ENCODE assay signal across 8 mouse cellular contexts in genomic region chr1:135544504-135545146, GRCm38 (mm10).
A peak's percentile ranks its signal among the peaks of the same experiment; 100 is the strongest.
DNase-seq lines count a peak whose midpoint lies in the region; ATAC-seq and TF ChIP-seq lines count a peak whose summit lies in the region.

No protein-coding gene starts in this region.

- no peak overlapping the region for H3K4me3 ChIP-seq in MEL (ENCODE audit: control insufficient read depth in 1 of 2, insufficient read depth in 1 of 2, low read depth in 2 of 2, low read length in 2 of 2)
- no peak overlapping the region for H3K4me3 ChIP-seq in forebrain, embryonic 13.5 days

- no peak for TF ChIP-seq POLR2A in MEL (IDR thresholded peaks at IDR 0.05; ENCODE audit: control insufficient read depth in 1 of 2, insufficient read depth in 1 of 2, low read depth in 1 of 2, low read length in 2 of 2, poor library complexity in 1 of 2)

- peak; percentile 57 to 90 (median 72) for TF ChIP-seq CTCF in MEL (IDR thresholded peaks at IDR 0.05 in 2 of 3, conservative IDR thresholded peaks at IDR 0.05 in 1 of 3; ENCODE audit: control insufficient read depth in 1 of 3, insufficient read depth in 1 of 3, low read depth in 2 of 3, low read length in 3 of 3, poor library complexity in 1 of 3, severe bottlenecking in 1 of 3)

- H3K4me1 ChIP-seq in MEL (ENCODE audit: control insufficient read depth in 1 of 2, insufficient read depth in 2 of 2, low read length in 2 of 2) = no peaks in the 10 kb centered on the region
- peaks cover 34% of the 10 kb centered on the region for H3K4me1 ChIP-seq in forebrain, embryonic 13.5 days

- H3K4me2 ChIP-seq in forebrain, embryonic 13.5 days = no peak overlapping the region

- intact Hi-C loops in heart, postnatal 36 days (cut with DNase I) = loop anchor here (1.0 to 5.0 kb wide), 4 partner anchors 73 to 372 kb away; no protein-coding TSS in a partner anchor

- TF ChIP-seq EP300 in MEL (IDR thresholded peaks at IDR 0.05; ENCODE audit: low read depth in 1 of 2, low read length in 2 of 2) = no peak

- H3K79me2 ChIP-seq in MEL (ENCODE audit: control insufficient read depth, insufficient read depth, low read length, poor library complexity) = no peaks in the 10 kb centered on the region

- TF ChIP-seq RAD21 in MEL (IDR thresholded peaks at IDR 0.05; ENCODE audit: low read depth, low read length) = peak; percentile 66

- no peak overlapping the region for H3K9ac ChIP-seq in MEL (ENCODE audit: control insufficient read depth, low read depth, low read length, poor library complexity, severe bottlenecking)
- no peak overlapping the region; the same call in 1 of the 2 replicates for H3K9ac ChIP-seq in forebrain, embryonic 13.5 days

- no peak overlapping the region for H3K27ac ChIP-seq in MEL (ENCODE audit: control insufficient read depth, low read depth, low read length)
- H3K27ac ChIP-seq in forebrain, embryonic 13.5 days = peak overlapping the region; percentile 70

- H3K9me3 ChIP-seq in MEL (replicated peaks; ENCODE audit: insufficient read depth, low read length) = no peaks in the 10 kb centered on the region
- no peaks in the 10 kb centered on the region for H3K9me3 ChIP-seq in forebrain, embryonic 13.5 days (replicated peaks)

- peak; percentile 72 for DNase-seq in MEL (ENCODE audit: low read depth, low spot score)
- DNase-seq in c-Kit-positive CD71-negative TER-119-negative erythroid progenitor cells, embryonic 14.5 days (ENCODE audit: low read depth) = peak; percentile 48
- DNase-seq in heart, postnatal 36 days = peak; percentile 85
- DNase-seq in layer of hippocampus, adult 9-10 months (ENCODE audit: low spot score) = peak; percentile 79
- peak; percentile 88 for DNase-seq in lung, postnatal 14 days
- peak; percentile 78 for DNase-seq in ovary, postnatal 36 days (ENCODE audit: low spot score)
- DNase-seq in thymus, postnatal 4 days = peak; percentile 86

- H3K27me3 ChIP-seq in MEL (ENCODE audit: control insufficient read depth in 1 of 2, insufficient read depth in 2 of 2, low read length in 2 of 2) = no peaks in the 10 kb centered on the region
- no peaks in the 10 kb centered on the region for H3K27me3 ChIP-seq in forebrain, embryonic 13.5 days

- H3K36me3 ChIP-seq in MEL (ENCODE audit: control insufficient read depth in 1 of 2, insufficient read depth in 2 of 2, low read length in 2 of 2) = no peaks in the 10 kb centered on the region
- no peaks in the 10 kb centered on the region for H3K36me3 ChIP-seq in forebrain, embryonic 13.5 days (ENCODE audit: poor library complexity, severe bottlenecking)

- 37% methylated on average over 16 of the region's 16 CpGs for WGBS in forebrain, embryonic 13.5 days

- ATAC-seq in forebrain, embryonic 13.5 days = peak; percentile 54

TF ChIP-seq in MEL, 35 proteins besides CTCF, POLR2A, EP300 and RAD21:
- TF ChIP-seq CHD2 (IDR thresholded peaks at IDR 0.05; ENCODE audit: low read length) (no peak), POLR2AphosphoS2 (IDR thresholded peaks at IDR 0.05; ENCODE audit: low read length) (no peak), E2F4 (IDR thresholded peaks at IDR 0.05; ENCODE audit: borderline replicate concordance, low read depth, low read length) (no peak), RCOR1 (IDR thresholded peaks at IDR 0.05; ENCODE audit: low read depth, low read length) (no peak), SMC3 (IDR thresholded peaks at IDR 0.05; ENCODE audit: low read depth, low read length) (peak; percentile 79), ZC3H11A (IDR thresholded peaks at IDR 0.05; ENCODE audit: low read depth, low read length) (peak; percentile 61)
